Comparison of ENCODE assay signal across 13 mouse cellular contexts in the genomic region with DNA sequence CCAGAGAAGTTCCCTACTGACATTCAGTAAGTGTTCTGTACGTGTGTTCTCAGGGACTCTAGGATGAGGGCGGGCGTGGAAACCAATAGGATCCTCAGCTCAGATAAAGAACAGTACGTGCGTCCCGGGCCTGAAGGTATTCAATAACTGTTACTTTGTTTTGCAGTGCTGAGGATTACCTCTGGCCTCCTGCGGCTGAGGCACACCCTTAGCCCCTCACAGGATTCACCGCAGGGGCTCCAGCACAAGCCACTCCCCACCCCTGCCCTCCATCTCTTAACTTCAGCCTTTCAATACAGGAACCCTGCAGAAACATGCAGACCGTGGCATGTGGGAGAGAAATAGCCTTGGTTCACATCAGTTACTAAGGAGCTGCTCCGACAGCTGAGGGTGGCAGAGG. TPM values are rescaled to one million over a fixed set of nuclear protein-coding genes. Genes with fewer than 3 reads are reported as not detected.
DNase-seq lines count a peak whose midpoint lies in the region; ATAC-seq lines count a peak whose summit lies in the region.
"Had no signal": no experiment of that assay in that cellular context is flagged by ENCODE, and none has a peak within 500 bp of the region (broad histone marks: within the 10 kb centered on the region; RNA-seq: fewer than 3 reads in every experiment).

No protein-coding gene starts in this region.

- no peak for ATAC-seq in heart, embryonic 13.5 days (ENCODE audit: extremely low read depth, insufficient number of reproducible peaks, low FRiP score, low TSS enrichment)
- ATAC-seq in midbrain, embryonic 15.5 days (replicated peaks), result no peak
- no peak for ATAC-seq in midbrain, embryonic 13.5 days
- no peak for ATAC-seq in limb, embryonic 11.5 days (ENCODE audit: insufficient number of reproducible peaks, low FRiP score, low TSS enrichment, low read depth)

- WGBS in heart, embryonic 13.5 days, result 28% methylated on average over 10 of the region's 10 CpGs
- WGBS in midbrain, embryonic 15.5 days, result 26% methylated on average over 10 of the region's 10 CpGs
- WGBS in midbrain, embryonic 13.5 days, result 19% methylated on average over 10 of the region's 10 CpGs
- WGBS in limb, embryonic 11.5 days, result 34% methylated on average over 10 of the region's 10 CpGs

- H3K4me2 ChIP-seq in heart, embryonic 13.5 days, result peak overlapping the region; percentile 72
- no peak overlapping the region for H3K4me2 ChIP-seq in midbrain, embryonic 15.5 days
- no peak overlapping the region for H3K4me2 ChIP-seq in midbrain, embryonic 13.5 days (replicated peaks)
- peak overlapping the region; percentile 55; the same call in 1 of the 2 replicates for H3K4me2 ChIP-seq in limb, embryonic 11.5 days (ENCODE audit: low read depth, severe bottlenecking)

- H3K27ac ChIP-seq in heart, embryonic 13.5 days (replicated peaks), result peak overlapping the region; percentile 95
- peak overlapping the region; percentile 27; the same call in 1 of the 2 replicates for H3K27ac ChIP-seq in midbrain, embryonic 15.5 days
- H3K27ac ChIP-seq in midbrain, embryonic 13.5 days, result no peak overlapping the region
- peak overlapping the region; percentile 94 for H3K27ac ChIP-seq in limb, embryonic 11.5 days (replicated peaks; ENCODE audit: low read depth, low read length)

- peaks cover 30% of the 10 kb centered on the region for H3K36me3 ChIP-seq in heart, embryonic 13.5 days
- H3K36me3 ChIP-seq in midbrain, embryonic 15.5 days (replicated peaks), result no peaks in the 10 kb centered on the region
- H3K36me3 ChIP-seq in midbrain, embryonic 13.5 days, result no peaks in the 10 kb centered on the region
- peaks cover 5% of the 10 kb centered on the region for H3K36me3 ChIP-seq in limb, embryonic 11.5 days (ENCODE audit: control insufficient read depth, insufficient read depth, low read length)

- H3K9me3 ChIP-seq in heart, embryonic 13.5 days, result no peaks in the 10 kb centered on the region
- no peaks in the 10 kb centered on the region for H3K9me3 ChIP-seq in midbrain, embryonic 15.5 days
- no peaks in the 10 kb centered on the region for H3K9me3 ChIP-seq in midbrain, embryonic 13.5 days
- no peaks in the 10 kb centered on the region for H3K9me3 ChIP-seq in limb, embryonic 11.5 days (ENCODE audit: control insufficient read depth, low read length)

- no peaks in the 10 kb centered on the region for H3K27me3 ChIP-seq in heart, embryonic 13.5 days (replicated peaks)
- no peaks in the 10 kb centered on the region for H3K27me3 ChIP-seq in midbrain, embryonic 15.5 days (replicated peaks)
- no peaks in the 10 kb centered on the region for H3K27me3 ChIP-seq in midbrain, embryonic 13.5 days
- H3K27me3 ChIP-seq in limb, embryonic 11.5 days (ENCODE audit: control insufficient read depth, insufficient read depth, low read length), result no peaks in the 10 kb centered on the region

- DNase-seq in heart, postnatal 10 days, result no peak
- no peak for DNase-seq in limb, embryonic 11.5 days (ENCODE audit: low spot score)
- DNase-seq in adrenal gland, postnatal 4 days (ENCODE audit: low spot score in 2 of 2), result no peak
- DNase-seq in adipocyte (ENCODE audit: low spot score), result no peak
- DNase-seq in left cerebral cortex, adult 9 months (ENCODE audit: low spot score in 2 of 2), result no peak
- DNase-seq: adrenal gland, postnatal 25 days; gastrocnemius, postnatal 25 days; left cerebral cortex, postnatal 4 days; thymus, postnatal 4 days had no signal

- peak overlapping the region; percentile 80 for H3K9ac ChIP-seq in heart, embryonic 13.5 days
- H3K9ac ChIP-seq in midbrain, embryonic 15.5 days, result no peak overlapping the region
- H3K9ac ChIP-seq in midbrain, embryonic 13.5 days (replicated peaks), result no peak overlapping the region
- H3K9ac ChIP-seq in limb, embryonic 11.5 days (ENCODE audit: low read length), result peak overlapping the region; percentile 35

- 0 out of 2 replicates have a peak overlapping the region, but pooled peaks have one; percentile 46 for H3K4me3 ChIP-seq in heart, embryonic 13.5 days
- H3K4me3 ChIP-seq in midbrain, embryonic 15.5 days, result no peak overlapping the region
- no peak overlapping the region for H3K4me3 ChIP-seq in midbrain, embryonic 13.5 days (replicated peaks)
- H3K4me3 ChIP-seq in limb, embryonic 11.5 days (ENCODE audit: low read depth, low read length), result no peak overlapping the region

- intact Hi-C loops in heart, postnatal 10 days (cut with DNase I), result no loop called here

- peaks cover 66% of the 10 kb centered on the region for H3K4me1 ChIP-seq in heart, embryonic 13.5 days
- H3K4me1 ChIP-seq in midbrain, embryonic 15.5 days, result peaks cover 9% of the 10 kb centered on the region; the same call in 1 of the 2 replicates
- peaks cover 20% of the 10 kb centered on the region for H3K4me1 ChIP-seq in midbrain, embryonic 13.5 days (replicated peaks)
- peaks cover 48% of the 10 kb centered on the region for H3K4me1 ChIP-seq in limb, embryonic 11.5 days (ENCODE audit: control insufficient read depth, insufficient read depth, low read length)

RNA-seq across cellular contexts. Expression of gene Dock6, which starts 4.5 kb away (rescaled TPM):
- 48.4 and 50.3 TPM in 2 replicates for polyA plus RNA-seq in heart, embryonic 13.5 days (2015; fragmentation: Nextera tagmentation; extraction: Ambion mirVana)
- total RNA-seq in heart, postnatal 10 days (2021), result 10 to 100 TPM; 63.0 to 66.5 TPM
- polyA plus RNA-seq in midbrain, embryonic 15.5 days (2015; fragmentation: Nextera tagmentation; extraction: Ambion mirVana), result 19.2 and 20.4 TPM in 2 replicates
- 14.2 and 17.0 TPM in 2 replicates for polyA plus RNA-seq in midbrain, embryonic 13.5 days (2015; fragmentation: Nextera tagmentation; extraction: Ambion mirVana)
- polyA plus RNA-seq in limb, embryonic 11.5 days (2014; fragmentation: Nextera tagmentation; extraction: Ambion mirVana), result 37.4 and 42.7 TPM in 2 replicates
- 10 to 100 TPM; 74.7 to 79.1 TPM for total RNA-seq in adrenal gland, postnatal 4 days (2021)

RNA-seq across cellular contexts. Expression of gene Angptl8, which starts 12.6 kb away (rescaled TPM):
- 1.6 and 2.3 TPM in 2 replicates for polyA plus RNA-seq in heart, embryonic 13.5 days (2015; fragmentation: Nextera tagmentation; extraction: Ambion mirVana)
- total RNA-seq in heart, postnatal 10 days (2021), result under 1 TPM in 1 of 2 experiments, not detected in 1; 0.31 TPM
- 0.61 and 0.74 TPM in 2 replicates for polyA plus RNA-seq in midbrain, embryonic 15.5 days (2015; fragmentation: Nextera tagmentation; extraction: Ambion mirVana)
- polyA plus RNA-seq in midbrain, embryonic 13.5 days (2015; fragmentation: Nextera tagmentation; extraction: Ambion mirVana), result 0.24 and 0.43 TPM in 2 replicates
- polyA plus RNA-seq in limb, embryonic 11.5 days (2014; fragmentation: Nextera tagmentation; extraction: Ambion mirVana), result 0.64 and 0.82 TPM in 2 replicates
- total RNA-seq in adrenal gland, postnatal 4 days (2021), result 1 to 10 TPM; 1.3 to 7.3 TPM
- total RNA-seq: CH12.LX; left cerebral cortex, postnatal 4 days had no signal

RNA-seq across cellular contexts. Expression of gene Kank2, which starts 49.4 kb away (rescaled TPM):
- polyA plus RNA-seq in heart, embryonic 13.5 days (2015; fragmentation: Nextera tagmentation; extraction: Ambion mirVana), result 16.0 and 16.9 TPM in 2 replicates
- 10 to 100 TPM; 49.5 to 51.9 TPM for total RNA-seq in heart, postnatal 10 days (2021)
- 5.8 TPM in 2 replicates for polyA plus RNA-seq in midbrain, embryonic 15.5 days (2015; fragmentation: Nextera tagmentation; extraction: Ambion mirVana)
- polyA plus RNA-seq in midbrain, embryonic 13.5 days (2015; fragmentation: Nextera tagmentation; extraction: Ambion mirVana), result 3.3 and 4.3 TPM in 2 replicates
- 11.6 and 12.7 TPM in 2 replicates for polyA plus RNA-seq in limb, embryonic 11.5 days (2014; fragmentation: Nextera tagmentation; extraction: Ambion mirVana)
- total RNA-seq in adrenal gland, postnatal 4 days (2021), result 10 to 100 TPM; 52.5 to 57.4 TPM

Comparison
In these comparisons a context has a peak if more than half of its experiments do, and no peak if none do; other contexts are left out.
1. H3K4me2 ChIP-seq: peak in heart, embryonic 13.5 days (single experiment) and limb, embryonic 11.5 days (single experiment); none in midbrain, embryonic 15.5 days (single experiment) and midbrain, embryonic 13.5 days (single experiment).
2. H3K9ac ChIP-seq: peak in heart, embryonic 13.5 days (single experiment) and limb, embryonic 11.5 days (single experiment); none in midbrain, embryonic 15.5 days (single experiment) and midbrain, embryonic 13.5 days (single experiment).